Mouse (Mus musculus) CH12.LX (cell line): ENCODE data around the gene Cnn3. TPM values are rescaled to one million over a fixed set of nuclear protein-coding genes. Genes with fewer than 3 reads are reported as not detected.

ENCODE experiments used
- DNase-seq: peaks from one replicate; pipeline ENCODE4 v3.0.0-alpha.2; 2013; ENCODE audit errors: extremely low read depth
- H3K27ac ChIP-seq: 2 replicates; pipeline ENCODE4 v1.5.1; 2012; ENCODE audit warnings: low read depth, mild to moderate bottlenecking, control low read depth, moderate library complexity; ENCODE audit not compliant: insufficient read depth
- H3K27me3 ChIP-seq: replicated peaks from 2 replicates; pipeline ENCODE3; 2012; ENCODE audit warnings: inconsistent platforms
- H3K36me3 ChIP-seq, 2 experiments: replicated peaks in 1 of 2; 2 replicates each; pipeline versions ENCODE3 to v1.6.1; 2012; ENCODE audit warnings: inconsistent platforms in 1 of 2, low read length in 1 of 2, mild to moderate bottlenecking in 1 of 2, mixed read lengths in 1 of 2, moderate library complexity in 1 of 2; ENCODE audit not compliant: control insufficient read depth in 1 of 2, insufficient read depth in 1 of 2
- H3K4me1 ChIP-seq, 2 experiments: 2 replicates each; pipeline ENCODE4 v1.6.1; 2012; ENCODE audit warnings: inconsistent platforms in 1 of 2, moderate library complexity in 1 of 2; ENCODE audit not compliant: insufficient read depth in 2 of 2, control insufficient read depth in 1 of 2
- H3K4me2 ChIP-seq: 2 replicates; pipeline ENCODE4 v1.6.1; 2012; ENCODE audit warnings: low read depth, mild to moderate bottlenecking, control low read depth; ENCODE audit not compliant: poor library complexity, insufficient read depth, severe bottlenecking
- H3K4me3 ChIP-seq, 3 experiments: fragments of 150-350 bp in 1 of 3; sonication (generic) in 1 of 3; replicated peaks in 1 of 3; 2 replicates each; pipeline versions ENCODE3 to v1.5.1; 2011 to 2012; ENCODE audit warnings: low read depth in 2 of 3, low read length in 2 of 3, mild to moderate bottlenecking in 2 of 3, moderate library complexity in 2 of 3, control low read depth in 1 of 3, improper control_type of control experiment in 1 of 3, inconsistent platforms in 1 of 3, mixed read lengths in 1 of 3; ENCODE audit not compliant: poor library complexity in 1 of 3
- H3K79me2 ChIP-seq: replicated peaks from 2 replicates; pipeline ENCODE4 v1.6.1; 2012; ENCODE audit warnings: mild to moderate bottlenecking, moderate library complexity; ENCODE audit not compliant: control insufficient read depth, poor library complexity, insufficient read depth, severe bottlenecking; ENCODE audit errors: extremely low read depth
- H3K9ac ChIP-seq: 2 replicates; pipeline ENCODE4 v1.6.1; 2012; ENCODE audit warnings: low read depth, mild to moderate bottlenecking, control low read depth, moderate library complexity; ENCODE audit not compliant: insufficient read depth
- H3K9me3 ChIP-seq: replicated peaks from 2 replicates; pipeline ENCODE3; 2012; ENCODE audit warnings: low read length, inconsistent platforms, mixed read lengths
- CHD2 ChIP-seq: IDR thresholded peaks from 2 replicates; pipeline ENCODE4 v1.6.1; 2011; ENCODE audit warnings: low read length, improper control_type of control experiment
- E2F4 ChIP-seq: IDR thresholded peaks from 2 replicates; pipeline ENCODE4 v1.6.1; 2011; ENCODE audit warnings: low read depth, low read length, improper control_type of control experiment; ENCODE audit not compliant: insufficient replicate concordance
- EP300 ChIP-seq: IDR thresholded peaks from 2 replicates; pipeline ENCODE4 v1.6.1; 2011; ENCODE audit warnings: low read length, improper control_type of control experiment
- ETS1 ChIP-seq: conservative IDR thresholded peaks from 2 replicates; pipeline ENCODE4 v1.6.1; 2012; ENCODE audit warnings: low read depth, mild to moderate bottlenecking, inconsistent platforms, low read length, improper control_type of control experiment, moderate library complexity
- JUND ChIP-seq: conservative IDR thresholded peaks from 2 replicates; pipeline ENCODE4 v1.6.1; 2011; ENCODE audit warnings: low read depth, low read length, improper control_type of control experiment
- KAT2A ChIP-seq: IDR thresholded peaks from 2 replicates; pipeline ENCODE4 v1.6.1; 2012; ENCODE audit warnings: low read length, improper control_type of control experiment, inconsistent platforms; ENCODE audit not compliant: insufficient replicate concordance
- MAFK ChIP-seq: IDR thresholded peaks from 2 replicates; pipeline ENCODE4 v1.6.1; 2011; ENCODE audit warnings: low read length, improper control_type of control experiment; ENCODE audit not compliant: insufficient replicate concordance
- MAX ChIP-seq: IDR thresholded peaks from 2 replicates; pipeline ENCODE4 v1.6.1; 2011; ENCODE audit warnings: low read length, improper control_type of control experiment
- MEF2A ChIP-seq: IDR thresholded peaks from 2 replicates; pipeline ENCODE4 v1.6.1; 2014; ENCODE audit warnings: low read depth, mild to moderate bottlenecking, inconsistent platforms, low read length, improper control_type of control experiment, borderline replicate concordance
- MXI1 ChIP-seq: IDR thresholded peaks from 2 replicates; pipeline ENCODE4 v1.6.1; 2011; ENCODE audit warnings: mild to moderate bottlenecking, low read depth, low read length, improper control_type of control experiment
- NELFE ChIP-seq: IDR thresholded peaks from 2 replicates; pipeline ENCODE4 v1.6.1; 2011; ENCODE audit warnings: low read depth, low read length, improper control_type of control experiment
- POLR2A ChIP-seq: IDR thresholded peaks from 2 replicates; pipeline ENCODE4 v1.6.1; 2011; ENCODE audit warnings: low read depth, mild to moderate bottlenecking, improper control_type of control experiment, low read length
- RCOR1 ChIP-seq: conservative IDR thresholded peaks from 2 replicates; pipeline ENCODE4 v1.6.1; 2012; ENCODE audit warnings: low read depth, mild to moderate bottlenecking, inconsistent platforms, low read length, improper control_type of control experiment
- SIN3A ChIP-seq: IDR thresholded peaks from 2 replicates; pipeline ENCODE4 v1.6.1; 2012; ENCODE audit warnings: low read length, improper control_type of control experiment, inconsistent platforms
- SMC3 ChIP-seq: IDR thresholded peaks from 2 replicates; pipeline ENCODE4 v1.6.1; 2011; ENCODE audit warnings: low read depth, low read length, improper control_type of control experiment
- UBTF ChIP-seq: IDR thresholded peaks from 2 replicates; pipeline ENCODE4 v1.6.1; 2012; ENCODE audit warnings: low read depth, mild to moderate bottlenecking, inconsistent platforms, low read length, improper control_type of control experiment, moderate library complexity
- USF2 ChIP-seq: conservative IDR thresholded peaks from 2 replicates; pipeline ENCODE4 v1.6.1; 2011; ENCODE audit warnings: low read depth, low read length, improper control_type of control experiment
- ZC3H11A ChIP-seq: IDR thresholded peaks from 2 replicates; pipeline ENCODE4 v1.6.1; 2012; ENCODE audit warnings: low read depth, mild to moderate bottlenecking, inconsistent platforms, low read length, improper control_type of control experiment
- ZKSCAN1 ChIP-seq: IDR thresholded peaks from 2 replicates; pipeline ENCODE4 v1.6.1; 2012; ENCODE audit warnings: low read depth, inconsistent platforms, low read length, improper control_type of control experiment, borderline replicate concordance
- ZMIZ1 ChIP-seq: IDR thresholded peaks from 2 replicates; pipeline ENCODE4 v1.6.1; 2012; ENCODE audit warnings: low read depth, mild to moderate bottlenecking, inconsistent platforms, low read length, improper control_type of control experiment
- dilution Hi-C: fragments of 300-500 bp; cut with MboI; formaldehyde crosslinking; loops from 2 replicates; pipeline ENCODE4 v1.14.3; 2020; ENCODE audit warnings: low sequenced_read_pairs; ENCODE audit not compliant: extremely low pct_unique_long_range_greater_than_20kb, extremely low pct_ligation_motif_present
- in situ Hi-C: fragments of 300-500 bp; cut with MboI; formaldehyde crosslinking; loops from 3 replicates; pipeline ENCODE4 v1.14.3; 2019; ENCODE audit warnings: low sequenced_read_pairs, low pct_ligation_motif_present, low pct_unique_long_range_greater_than_20kb, mixed read lengths
- polyA plus RNA-seq: library from polyadenylated mRNA; unstranded; fragments of >175 nt; gene quantifications from 2 replicates; pipeline ENCODE4 v1.2.1, GENCODE M21; 2012; ENCODE audit warnings: low read depth; ENCODE audit not compliant: insufficient read length
- total RNA-seq, 2 experiments: library from RNA; depleted of rRNA; stranded (reverse); fragments of 300-350 nt in 1 of 2; fragments of >200 nt in 1 of 2; gene quantifications; 2 replicates each; pipeline ENCODE4 v1.2.3; 2012 to 2014

Gene Cnn3
- total and polyA plus RNA-seq, 3 experiments = 12.5 to 58.5 (median 46.4) TPM

GRCm38 (mm10) chr3:121446454-121446853 is 20.2 kb downstream of the Cnn3 start:
- no peaks in the 10 kb centered on the region for H3K9me3 ChIP-seq
- H3K4me1 ChIP-seq = peaks cover 0 to 23% of the 10 kb centered on the region in 2 experiments; a peak in 2 of 4 replicates
- H3K4me3 ChIP-seq = no peak overlapping the region
- no peak overlapping the region for H3K27ac ChIP-seq
- H3K79me2 ChIP-seq = no peaks in the 10 kb centered on the region
- H3K36me3 ChIP-seq = peaks cover 0 to 39% of the 10 kb centered on the region in 2 experiments
- H3K27me3 ChIP-seq = no peaks in the 10 kb centered on the region
- TF ChIP-seq UBTF (no peak), RCOR1 (no peak)
- dilution Hi-C loops = no loop called here
- H3K9ac ChIP-seq = no peak overlapping the region
- in situ Hi-C loops = no loop called here
- DNase-seq = no peak
- H3K4me2 ChIP-seq = no peak overlapping the region

DNA sequence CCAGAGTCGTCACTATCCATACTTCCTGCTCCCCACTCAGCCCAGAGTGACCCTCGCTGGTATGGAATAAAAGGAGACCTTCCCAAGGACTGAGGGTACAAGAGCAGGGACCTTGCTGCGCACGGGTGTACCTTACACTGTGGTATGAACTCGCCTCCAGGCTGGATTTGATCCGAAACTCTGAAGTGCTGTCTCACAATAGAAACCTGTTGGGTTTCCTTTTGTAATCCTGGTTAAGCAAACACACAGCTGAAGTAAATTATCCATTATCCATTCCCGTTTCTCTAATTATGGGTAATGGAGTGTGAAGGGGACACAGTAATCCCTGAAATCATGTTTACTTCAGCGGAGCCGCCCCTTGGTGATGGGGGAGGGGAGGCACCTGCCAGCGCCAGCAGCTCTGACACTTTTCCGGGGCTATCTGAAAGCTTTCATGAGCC is 21.8 kb downstream of the Cnn3 start:
- dilution Hi-C loops (no loop called here), in situ Hi-C loops (no loop called here)
- no peak for TF ChIP-seq ZKSCAN1
- TF ChIP-seq JUND = no peak
- no peak for TF ChIP-seq ETS1
- no peak for TF ChIP-seq SIN3A
- no peak for TF ChIP-seq CHD2
- TF ChIP-seq USF2 = no peak
- TF ChIP-seq MXI1 = no peak
- no peak for TF ChIP-seq SMC3
- no peak for TF ChIP-seq ZC3H11A
- no peak for TF ChIP-seq MAX
- no peak for TF ChIP-seq KAT2A
- no peak for TF ChIP-seq EP300
- no peak for TF ChIP-seq POLR2A
- no peak for TF ChIP-seq MEF2A
- no peak for TF ChIP-seq ZMIZ1
- no peak for TF ChIP-seq E2F4
- no peak for TF ChIP-seq NELFE
- TF ChIP-seq MAFK = no peak
- H3K4me2 ChIP-seq = no peak overlapping the region
- H3K36me3 ChIP-seq = peaks cover 0 to 43% of the 10 kb centered on the region in 2 experiments
- H3K27ac ChIP-seq = no peak overlapping the region
- H3K9me3 ChIP-seq = no peaks in the 10 kb centered on the region
- H3K79me2 ChIP-seq = no peaks in the 10 kb centered on the region
- no peak for DNase-seq
- H3K27me3 ChIP-seq = no peaks in the 10 kb centered on the region
- peaks cover 0 to 8% of the 10 kb centered on the region in 2 experiments; a peak in 1 of 4 replicates for H3K4me1 ChIP-seq
- no peak overlapping the region for H3K9ac ChIP-seq
- no peak overlapping the region for H3K4me3 ChIP-seq
